Mouse (Mus musculus) hindbrain, postnatal 0 days (tissue): ENCODE data around the gene Pklr. TPM values are rescaled to one million over a fixed set of nuclear protein-coding genes. Genes with fewer than 3 reads are reported as not detected.
"Not testable (repeated sequence)": the region's sequence is repeated elsewhere in the genome, so short reads cannot be mapped to it uniquely, and the experiment has no call there.

Experiments
- ATAC-seq: fragments of 200-750 bp; cut with Nextera tagmentation; 2 replicates; pipeline ENCODE4 v1.8.0; 2017; ENCODE audit warnings: mild to moderate bottlenecking, moderate TSS enrichment, moderate library complexity
- DNase-seq: peaks from one replicate; pipeline ENCODE4 v3.0.0-alpha.2; 2015; ENCODE audit warnings: low spot score
- H3K27ac ChIP-seq: fragments of 300-500 bp; sonication (generic); 2 replicates; pipeline ENCODE4 v1.5.1; 2014; ENCODE audit warnings: mild to moderate bottlenecking
- H3K27me3 ChIP-seq: fragments of 300-500 bp; sonication (generic); 2 replicates; pipeline ENCODE4 v1.6.1; 2014; ENCODE audit warnings: low read length, mixed read lengths; ENCODE audit not compliant: insufficient read depth
- H3K36me3 ChIP-seq: fragments of 300-500 bp; sonication (generic); 2 replicates; pipeline ENCODE4 v1.6.1; 2014; ENCODE audit warnings: low read length, mixed read lengths; ENCODE audit not compliant: insufficient read depth
- H3K4me1 ChIP-seq: fragments of 300-500 bp; sonication (generic); 2 replicates; pipeline ENCODE4 v1.6.1; 2014; ENCODE audit warnings: antibody characterized with exemption, low read length, mixed read lengths; ENCODE audit not compliant: insufficient read depth
- H3K4me2 ChIP-seq: fragments of 300-500 bp; sonication (generic); 2 replicates; pipeline ENCODE4 v1.6.1; 2014; ENCODE audit warnings: low read depth, mild to moderate bottlenecking, low read length, moderate library complexity, mixed read lengths
- H3K4me3 ChIP-seq: fragments of 300-500 bp; sonication (generic); 2 replicates; pipeline ENCODE4 v1.5.1; 2014; ENCODE audit warnings: low read length
- H3K9ac ChIP-seq: fragments of 300-500 bp; sonication (generic); replicated peaks from 2 replicates; pipeline ENCODE4 v1.6.1; 2014; ENCODE audit warnings: mild to moderate bottlenecking, low read length, moderate library complexity, mixed read lengths
- H3K9me3 ChIP-seq: fragments of 300-500 bp; sonication (generic); 2 replicates; pipeline ENCODE4 v1.6.1; 2016; ENCODE audit warnings: low read length, mixed read lengths
- CTCF ChIP-seq: IDR thresholded peaks from 2 replicates; pipeline ENCODE4 v1.5.1; 2016; ENCODE audit warnings: antibody characterized with exemption, control low read depth, low read depth
- WGBS: fragments of 180-500 bp; shearing (Covaris S2); extraction: QIAGEN DNeasy Blood & Tissue Kit; methylation state at CpG from one replicate; pipeline ENCODE4 v1.1.7; 2014; 5-methylcytosine and 5-hydroxymethylcytosine counted together
- polyA plus RNA-seq: library from polyadenylated mRNA; unstranded; fragments of >200 nt; fragmentation: Nextera tagmentation; extraction: Ambion mirVana; gene quantifications from 2 replicates; pipeline ENCODE4 v1.2.1, GENCODE M21; 2015
- total RNA-seq: library from RNA; depleted of rRNA; stranded (reverse); fragments of >200 nt; gene quantifications from 2 replicates; pipeline ENCODE4 v1.2.3, GENCODE M21; 2014

Gene Pklr
- total and polyA plus RNA-seq, 2 experiments from 2014 or later = 0.10 TPM; not detected in 1

- no peaks in the 10 kb centered on the region for H3K9me3 ChIP-seq
- DNase-seq (no peak), ATAC-seq (no peak)
- H3K4me1 ChIP-seq = no peaks in the 10 kb centered on the region
- TF ChIP-seq CTCF = no peak
- H3K9ac ChIP-seq = no peak overlapping the region
- H3K27me3 ChIP-seq = no peaks in the 10 kb centered on the region
- 75% methylated on average over 14 of the region's 14 CpGs for WGBS
- no peak overlapping the region for H3K4me3 ChIP-seq
- no peak overlapping the region for H3K27ac ChIP-seq
- H3K36me3 ChIP-seq = peaks cover 5% of the 10 kb centered on the region; the same call in 1 of the 2 replicates
- no peak overlapping the region for H3K4me2 ChIP-seq
These were observed 12.6 kb downstream of the Pklr start for GRCm38 (mm10) chr3:89148567-89148966.

- H3K4me3 ChIP-seq = no peak overlapping the region
- H3K9me3 ChIP-seq = no peaks in the 10 kb centered on the region
- DNase-seq (no peak), ATAC-seq (no peak)
- TF ChIP-seq CTCF = no peak
- no peak overlapping the region for H3K9ac ChIP-seq
- no peak overlapping the region for H3K27ac ChIP-seq
- H3K4me1 ChIP-seq = no peaks in the 10 kb centered on the region
- H3K27me3 ChIP-seq = no peaks in the 10 kb centered on the region
- 61% methylated on average over 17 of the region's 17 CpGs for WGBS
- no peak overlapping the region for H3K4me2 ChIP-seq
- peaks cover 5% of the 10 kb centered on the region; the same call in 1 of the 2 replicates for H3K36me3 ChIP-seq
These were observed 16.3 kb downstream of the Pklr start for GRCm38 (mm10) chr3:89152084-89152835.

- Histone ChIP-seq H3K4me1 (peaks cover 9% of the 10 kb centered on the region), H3K4me3 (no peak overlapping the region), H3K36me3 (no peaks in the 10 kb centered on the region), H3K27me3 (no peaks in the 10 kb centered on the region), H3K27ac (no peak overlapping the region), H3K4me2 (no peak overlapping the region), H3K9ac (no peak overlapping the region), H3K9me3 (no peaks in the 10 kb centered on the region)
- no peak for TF ChIP-seq CTCF
- ATAC-seq = no peak
- DNase-seq = no peak
- 92% methylated on average over 8 of the region's 8 CpGs for WGBS
These were observed 21.0 kb downstream of the Pklr start for GRCm38 (mm10) chr3:89156951-89157350.

- peak overlapping the region; percentile 79 for H3K4me2 ChIP-seq
- no peaks in the 10 kb centered on the region for H3K9me3 ChIP-seq
- WGBS = 20% methylated on average over 7 of the region's 7 CpGs
- H3K27ac ChIP-seq = peak overlapping the region; percentile 66; the same call in 1 of the 2 replicates
- peaks cover 9% of the 10 kb centered on the region for H3K4me1 ChIP-seq
- ATAC-seq (no peak), DNase-seq (no peak)
- peak overlapping the region; percentile 78 for H3K4me3 ChIP-seq
- no peaks in the 10 kb centered on the region for H3K36me3 ChIP-seq
- no peaks in the 10 kb centered on the region for H3K27me3 ChIP-seq
- TF ChIP-seq CTCF = no peak
- H3K9ac ChIP-seq = peak overlapping the region; percentile 68
These were observed 22.7 kb downstream of the Pklr start for GRCm38 (mm10) chr3:89158651-89159050.

GRCm38 (mm10) chr3:89159211-89159610 lies 23.3 kb downstream of the Pklr start:
- no peak for TF ChIP-seq CTCF
- peaks cover 13% of the 10 kb centered on the region for H3K4me1 ChIP-seq
- peak overlapping the region; percentile 78 for H3K4me3 ChIP-seq
- H3K27me3 ChIP-seq = no peaks in the 10 kb centered on the region
- peak overlapping the region; percentile 66; the same call in 1 of the 2 replicates for H3K27ac ChIP-seq
- no peaks in the 10 kb centered on the region for H3K36me3 ChIP-seq
- WGBS = under 1% methylated on average over 13 of the region's 13 CpGs
- peak overlapping the region; percentile 68 for H3K9ac ChIP-seq
- DNase-seq (no peak), ATAC-seq (no peak)
- H3K4me2 ChIP-seq = peak overlapping the region; percentile 79
- H3K9me3 ChIP-seq = no peaks in the 10 kb centered on the region

GRCm38 (mm10) chr3:89159616-89160344 lies 23.8 kb downstream of the Pklr start, which contains the start of gene Hcn3:
Gene Hcn3, minus strand, starts transcription at chr3:89160196.
- peak; percentile 49 for TF ChIP-seq CTCF
- Histone ChIP-seq H3K9me3 (no peaks in the 10 kb centered on the region), H3K4me2 (peak within 1 kb of the TSS; percentile 79), H3K27ac (peak within 1 kb of the TSS; percentile 66), H3K36me3 (no peaks in the 10 kb centered on the region), H3K4me1 (peaks cover 14% of the 10 kb centered on the region), H3K9ac (peak within 1 kb of the TSS; percentile 68), H3K4me3 (peak within 1 kb of the TSS; percentile 78), H3K27me3 (no peaks in the 10 kb centered on the region)
- WGBS = 2% methylated on average over 63 of the region's 66 CpGs
- ATAC-seq (peak; percentile 87), DNase-seq (peak; percentile 91)

GRCm38 (mm10) chr3:89161207-89161606 lies 25.3 kb downstream of the Pklr start:
- H3K4me2 ChIP-seq, H3K27ac ChIP-seq, ATAC-seq, H3K9me3 ChIP-seq, DNase-seq, H3K9ac ChIP-seq, H3K27me3 ChIP-seq, H3K36me3 ChIP-seq, H3K4me3 ChIP-seq: not testable (repeated sequence)
- H3K4me1 ChIP-seq = peaks cover 19% of the 10 kb centered on the region
